Mouse (Mus musculus) kidney, embryonic 15.5 days (tissue): ENCODE data around the gene Rptor. TPM values are rescaled to one million over a fixed set of nuclear protein-coding genes. Genes with fewer than 3 reads are reported as not detected.
A peak's percentile ranks its signal among the peaks of the same experiment; 100 is the strongest.

Experiments used
- ATAC-seq: fragments of 200-750 bp; cut with Nextera tagmentation; replicated peaks from 2 replicates; pipeline ENCODE4 v1.8.0; 2017; ENCODE audit warnings: moderate TSS enrichment; ENCODE audit not compliant: low FRiP score
- H3K27ac ChIP-seq: fragments of 300-500 bp; sonication (generic); 2 replicates; pipeline ENCODE4 v1.5.1; 2015; ENCODE audit warnings: mild to moderate bottlenecking, inconsistent platforms
- H3K27me3 ChIP-seq: fragments of 300-500 bp; sonication (generic); 2 replicates; pipeline ENCODE4 v1.6.1; 2015; ENCODE audit warnings: inconsistent platforms
- H3K36me3 ChIP-seq: fragments of 300-500 bp; sonication (generic); 2 replicates; pipeline ENCODE4 v1.6.1; 2015; ENCODE audit warnings: inconsistent platforms
- H3K4me1 ChIP-seq: fragments of 300-500 bp; sonication (generic); 2 replicates; pipeline ENCODE4 v1.6.1; 2015; ENCODE audit warnings: inconsistent platforms
- H3K4me2 ChIP-seq: fragments of 300-500 bp; sonication (generic); 2 replicates; pipeline ENCODE4 v1.6.1; 2015; ENCODE audit warnings: moderate library complexity, mild to moderate bottlenecking, inconsistent platforms
- H3K4me3 ChIP-seq: fragments of 300-500 bp; sonication (generic); replicated peaks from 2 replicates; pipeline ENCODE4 v1.5.1; 2015; ENCODE audit warnings: mild to moderate bottlenecking, inconsistent platforms
- H3K9ac ChIP-seq: fragments of 300-500 bp; sonication (generic); 2 replicates; pipeline ENCODE4 v1.6.1; 2015; ENCODE audit warnings: mild to moderate bottlenecking, inconsistent platforms
- H3K9me3 ChIP-seq: fragments of 300-500 bp; sonication (generic); replicated peaks from 2 replicates; pipeline ENCODE4 v1.6.1; 2016; ENCODE audit warnings: inconsistent platforms
- WGBS: fragments of 180-500 bp; shearing (Covaris S2); methylation state at CpG from one replicate; pipeline ENCODE4 v1.1.7; 2015; ENCODE audit warnings: mixed read lengths; 5-methylcytosine and 5-hydroxymethylcytosine counted together
- polyA plus RNA-seq: library from polyadenylated mRNA; unstranded; fragments of >200 nt; fragmentation: Nextera tagmentation; extraction: Ambion mirVana; gene quantifications from 2 replicates; pipeline ENCODE4 v1.2.1, GENCODE M21; 2015

The Rptor gene
- polyA plus RNA-seq, 1 experiment from 2014 or later: 13.1 TPM

- Histone ChIP-seq H3K9ac (no peak overlapping the region), H3K4me3 (no peak overlapping the region), H3K4me1 (peaks cover 38% of the 10 kb centered on the region), H3K36me3 (peaks cover 4% of the 10 kb centered on the region; the same call in 1 of the 2 replicates), H3K4me2 (no peak overlapping the region), H3K9me3 (no peaks in the 10 kb centered on the region), H3K27me3 (no peaks in the 10 kb centered on the region), H3K27ac (no peak overlapping the region)
- ATAC-seq: no peak
- 68% methylated on average over 5 of the region's 5 CpGs for WGBS
Measured at GRCm38 (mm10) chr11:119678427-119678826, 75.7 kb downstream of the Rptor start.

- no peak for ATAC-seq
- H3K27ac ChIP-seq: no peak overlapping the region
- no peaks in the 10 kb centered on the region for H3K27me3 ChIP-seq
- H3K4me2 ChIP-seq: no peak overlapping the region
- no peaks in the 10 kb centered on the region for H3K9me3 ChIP-seq
- H3K4me1 ChIP-seq: peaks cover 47% of the 10 kb centered on the region
- H3K36me3 ChIP-seq: no peaks in the 10 kb centered on the region
- H3K4me3 ChIP-seq: no peak overlapping the region
- WGBS: 73% methylated on average over 2 of the region's 2 CpGs
- no peak overlapping the region for H3K9ac ChIP-seq
Measured at GRCm38 (mm10) chr11:119680735-119681134, 78.0 kb downstream of the Rptor start.

GRCm38 (mm10) chr11:119682285-119682684, 79.6 kb downstream of the Rptor start:
- Histone ChIP-seq H3K4me3 (no peak overlapping the region), H3K4me1 (peaks cover 38% of the 10 kb centered on the region), H3K9me3 (no peaks in the 10 kb centered on the region), H3K9ac (no peak overlapping the region), H3K4me2 (no peak overlapping the region), H3K27me3 (no peaks in the 10 kb centered on the region), H3K36me3 (no peaks in the 10 kb centered on the region), H3K27ac (no peak overlapping the region)
- no peak for ATAC-seq
- 84% methylated on average over 2 of the region's 2 CpGs for WGBS

GRCm38 (mm10) chr11:119683796-119684195, 81.1 kb downstream of the Rptor start:
- Histone ChIP-seq H3K4me2 (no peak overlapping the region), H3K4me1 (peaks cover 34% of the 10 kb centered on the region), H3K27ac (no peak overlapping the region), H3K36me3 (no peaks in the 10 kb centered on the region), H3K9ac (no peak overlapping the region), H3K4me3 (no peak overlapping the region), H3K9me3 (no peaks in the 10 kb centered on the region), H3K27me3 (no peaks in the 10 kb centered on the region)
- WGBS: 63% methylated on average over 2 of the region's 2 CpGs
- ATAC-seq: no peak

- Histone ChIP-seq H3K36me3 (no peaks in the 10 kb centered on the region), H3K4me2 (no peak overlapping the region), H3K9ac (no peak overlapping the region), H3K9me3 (no peaks in the 10 kb centered on the region), H3K27me3 (no peaks in the 10 kb centered on the region), H3K4me1 (peaks cover 40% of the 10 kb centered on the region), H3K27ac (peak overlapping the region; percentile 75), H3K4me3 (no peak overlapping the region)
- WGBS: 27% methylated on average over 5 of the region's 5 CpGs
- no peak for ATAC-seq
Measured at GRCm38 (mm10) chr11:119685477-119685876, 82.8 kb downstream of the Rptor start.

- Histone ChIP-seq H3K4me3 (no peak overlapping the region), H3K36me3 (no peaks in the 10 kb centered on the region), H3K4me1 (peaks cover 41% of the 10 kb centered on the region), H3K4me2 (no peak overlapping the region), H3K9ac (no peak overlapping the region), H3K27ac (peak overlapping the region; percentile 75), H3K27me3 (no peaks in the 10 kb centered on the region), H3K9me3 (no peaks in the 10 kb centered on the region)
- WGBS: 69% methylated on average over 2 of the region's 2 CpGs
- ATAC-seq: no peak
Measured at GRCm38 (mm10) chr11:119685910-119686659, 83.4 kb downstream of the Rptor start.

- H3K9me3 ChIP-seq: no peaks in the 10 kb centered on the region
- H3K9ac ChIP-seq: no peak overlapping the region
- H3K4me2 ChIP-seq: no peak overlapping the region
- H3K27ac ChIP-seq: no peak overlapping the region
- no peak for ATAC-seq
- H3K4me3 ChIP-seq: no peak overlapping the region
- no peaks in the 10 kb centered on the region for H3K27me3 ChIP-seq
- 75% methylated on average over 3 of the region's 3 CpGs for WGBS
- H3K4me1 ChIP-seq: peaks cover 38% of the 10 kb centered on the region
- H3K36me3 ChIP-seq: no peaks in the 10 kb centered on the region
Measured at GRCm38 (mm10) chr11:119687316-119687715, 84.6 kb downstream of the Rptor start.

GRCm38 (mm10) chr11:119687966-119688365, 85.3 kb downstream of the Rptor start:
- H3K36me3 ChIP-seq: no peaks in the 10 kb centered on the region
- ATAC-seq: no peak
- peaks cover 45% of the 10 kb centered on the region for H3K4me1 ChIP-seq
- no peak overlapping the region for H3K4me2 ChIP-seq
- H3K9ac ChIP-seq: no peak overlapping the region
- no peak overlapping the region for H3K4me3 ChIP-seq
- no peak overlapping the region for H3K27ac ChIP-seq
- H3K9me3 ChIP-seq: no peaks in the 10 kb centered on the region
- H3K27me3 ChIP-seq: no peaks in the 10 kb centered on the region

GRCm38 (mm10) chr11:119689936-119690335, 87.2 kb downstream of the Rptor start:
- no peak overlapping the region for H3K4me3 ChIP-seq
- peaks cover 51% of the 10 kb centered on the region for H3K4me1 ChIP-seq
- no peaks in the 10 kb centered on the region for H3K27me3 ChIP-seq
- no peak for ATAC-seq
- no peaks in the 10 kb centered on the region for H3K9me3 ChIP-seq
- H3K36me3 ChIP-seq: no peaks in the 10 kb centered on the region
- no peak overlapping the region for H3K27ac ChIP-seq
- H3K9ac ChIP-seq: no peak overlapping the region
- H3K4me2 ChIP-seq: no peak overlapping the region
- WGBS: 58% methylated on average over 3 of the region's 3 CpGs

- H3K9me3 ChIP-seq: no peaks in the 10 kb centered on the region
- H3K4me1 ChIP-seq: peaks cover 38% of the 10 kb centered on the region
- H3K27me3 ChIP-seq: no peaks in the 10 kb centered on the region
- H3K9ac ChIP-seq: no peak overlapping the region
- 87% methylated on average over 6 of the region's 6 CpGs for WGBS
- H3K27ac ChIP-seq: no peak overlapping the region
- ATAC-seq: no peak
- H3K4me3 ChIP-seq: no peak overlapping the region
- H3K36me3 ChIP-seq: no peaks in the 10 kb centered on the region
- H3K4me2 ChIP-seq: no peak overlapping the region
Measured at GRCm38 (mm10) chr11:119692196-119692910, 89.6 kb downstream of the Rptor start.

- Histone ChIP-seq H3K27me3 (no peaks in the 10 kb centered on the region), H3K9me3 (no peaks in the 10 kb centered on the region), H3K9ac (no peak overlapping the region), H3K36me3 (no peaks in the 10 kb centered on the region), H3K4me3 (no peak overlapping the region), H3K27ac (no peak overlapping the region), H3K4me1 (peaks cover 38% of the 10 kb centered on the region), H3K4me2 (no peak overlapping the region)
- 52% methylated on average over 1 of the region's 1 CpGs for WGBS
- ATAC-seq: no peak
Measured at GRCm38 (mm10) chr11:119692911-119693261, 90.2 kb downstream of the Rptor start.

- ATAC-seq: no peak
- Histone ChIP-seq H3K27ac (peak overlapping the region; percentile 52), H3K4me1 (peaks cover 38% of the 10 kb centered on the region), H3K9ac (no peak overlapping the region), H3K27me3 (no peaks in the 10 kb centered on the region), H3K36me3 (no peaks in the 10 kb centered on the region), H3K9me3 (no peaks in the 10 kb centered on the region), H3K4me3 (no peak overlapping the region), H3K4me2 (no peak overlapping the region)
- 41% methylated on average over 10 of the region's 10 CpGs for WGBS
Measured at GRCm38 (mm10) chr11:119694146-119694860, 91.6 kb downstream of the Rptor start.
